Mouse (Mus musculus) T-helper 1 cell (primary cell): ENCODE results near the gene Adam8.

ENCODE experiments used
- in situ Hi-C: fragments of 300-600 bp; cut with MboI, MseI; formaldehyde crosslinking; loops from one replicate; pipeline ENCODE4 v1.15.1; 2025; ENCODE audit warnings: high pct_unique_total_duplicates

Gene Adam8

GRCm38 (mm10) chr7:139979011-139979719 lies 13.2 kb downstream of the Adam8 start:
- in situ Hi-C loops: loop anchor here (10.0 kb wide), 1 partner anchor 86 kb away; no protein-coding TSS in a partner anchor

DNA sequence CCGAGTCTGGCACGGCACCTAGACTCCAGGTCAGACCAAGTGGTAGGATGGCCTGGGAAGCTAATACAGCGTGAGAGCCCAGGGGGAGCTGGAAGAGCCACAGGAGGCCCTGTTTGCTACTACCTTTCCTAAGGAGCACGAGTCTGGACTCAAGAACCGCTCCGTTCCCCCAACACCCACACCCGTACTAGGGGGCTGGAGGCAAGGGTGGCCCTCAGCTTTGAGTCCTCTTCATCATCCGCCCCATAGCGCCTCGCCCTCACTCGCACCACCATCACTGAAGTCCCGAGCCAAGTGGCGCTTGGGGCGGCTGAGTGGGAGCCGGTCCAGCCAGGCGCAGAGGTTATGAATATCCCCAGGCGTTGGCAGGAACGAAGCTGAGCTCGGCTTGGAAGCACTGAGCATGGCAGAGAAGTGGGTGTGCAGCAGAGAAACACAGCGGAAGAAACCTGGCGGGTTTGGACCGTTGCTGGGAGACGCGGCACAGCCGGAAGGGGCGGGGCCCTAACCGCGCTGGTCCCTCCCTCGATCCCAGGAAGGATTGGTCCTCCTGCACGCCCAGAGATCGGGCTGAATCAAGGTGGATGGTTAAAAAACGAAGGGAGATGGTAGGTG lies 14.0 kb downstream of the Adam8 start, which contains the start of gene 6430531B16Rik:
Gene 6430531B16Rik (minus strand): TSS at position 478 of the 615 bp plus-strand sequence.
- in situ Hi-C loops: loop anchor here (10.0 kb wide), 1 partner anchor 86 kb away; no protein-coding TSS in a partner anchor

DNA sequence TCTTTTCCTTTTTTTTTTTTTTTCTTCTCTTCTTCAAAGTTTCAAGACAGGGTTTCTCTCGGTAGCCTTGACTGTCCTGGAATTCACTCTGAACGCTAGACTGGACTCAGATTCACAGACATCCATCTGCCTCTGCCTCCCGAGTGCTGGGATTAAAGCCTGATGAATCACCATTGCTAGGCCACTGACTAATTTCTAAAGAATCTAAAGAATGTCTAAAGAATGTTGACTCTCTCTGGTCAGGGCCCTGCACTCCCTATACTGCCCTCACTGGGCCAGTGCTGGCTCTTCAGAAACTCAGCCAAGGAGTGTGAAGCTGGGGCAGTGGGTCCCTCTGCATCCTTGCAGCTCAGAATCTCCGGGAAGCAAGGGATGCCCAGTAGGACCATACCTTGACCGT lies 16.9 kb downstream of the Adam8 start:
- in situ Hi-C loops: loop anchor here (10.0 kb wide), 1 partner anchor 89 kb away; no protein-coding TSS in a partner anchor

DNA sequence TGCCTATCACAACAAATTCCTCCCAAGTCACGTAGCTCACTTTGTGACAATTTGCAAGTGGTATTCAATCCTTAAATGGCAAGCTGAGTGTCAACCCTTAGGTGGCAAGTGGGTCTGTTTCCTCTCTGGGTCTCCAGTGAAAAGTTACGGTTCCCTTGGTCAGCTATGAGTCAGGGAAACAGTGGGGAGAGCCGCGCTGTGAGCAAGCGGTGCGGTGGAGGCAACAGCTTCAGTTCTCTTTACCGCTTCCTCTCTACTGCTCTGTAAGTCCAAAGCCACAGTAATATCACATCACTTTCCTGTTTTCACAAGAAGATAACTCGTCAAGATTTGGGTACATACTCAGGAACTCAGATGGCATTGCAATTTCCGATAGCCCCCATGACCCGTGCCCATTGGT lies 18.1 kb downstream of the Adam8 start:
- in situ Hi-C loops: loop anchor here (10.0 kb wide), 1 partner anchor 90 kb away; no protein-coding TSS in a partner anchor

DNA sequence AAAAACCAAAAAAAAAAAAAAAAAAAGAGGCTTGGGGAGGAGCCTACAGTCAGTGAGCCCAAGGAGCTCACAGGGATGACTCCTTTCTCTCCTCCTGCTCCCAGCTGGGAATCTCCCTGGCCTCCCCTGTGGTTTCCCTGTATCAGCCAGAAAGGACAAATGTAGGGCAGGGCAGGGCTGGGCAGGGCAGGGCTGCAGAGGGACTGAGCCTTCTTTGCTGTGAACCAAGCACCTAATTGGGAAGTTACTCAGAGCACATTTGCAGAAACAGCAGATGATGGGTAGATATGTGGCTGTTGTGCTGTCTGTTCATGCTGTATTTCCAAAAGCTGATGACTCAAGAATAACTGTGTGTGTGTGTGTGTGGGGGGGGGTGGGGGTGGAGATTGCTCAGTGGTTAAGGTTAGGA lies 19.4 kb downstream of the Adam8 start:
- in situ Hi-C loops: loop anchor here (10.0 kb wide), 1 partner anchor 92 kb away; no protein-coding TSS in a partner anchor

DNA sequence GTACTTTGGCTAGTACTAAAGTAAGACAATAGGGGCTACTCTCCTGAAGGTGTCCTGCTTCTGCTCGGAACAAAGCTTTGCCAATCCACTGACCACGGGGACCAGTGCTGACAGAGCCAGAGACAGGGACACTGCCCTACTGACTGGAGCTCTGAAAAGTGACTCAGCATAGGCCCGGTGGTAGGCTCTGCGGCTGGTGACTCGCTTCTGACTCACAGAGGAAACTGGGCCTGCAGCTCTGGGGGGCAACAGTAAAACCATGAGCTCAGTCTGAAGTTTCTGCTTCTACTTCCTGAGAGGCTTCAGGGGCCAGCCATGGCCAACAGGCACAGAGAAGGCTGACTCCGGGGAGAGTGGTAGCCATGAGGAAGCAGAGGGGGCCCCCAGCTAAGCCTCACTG lies 20.9 kb downstream of the Adam8 start:
- in situ Hi-C loops: loop anchor here (10.0 kb wide), 1 partner anchor 93 kb away; no protein-coding TSS in a partner anchor

- in situ Hi-C loops: loop anchor here (10.0 kb wide), 1 partner anchor 94 kb away; no protein-coding TSS in a partner anchor
These were observed 21.4 kb downstream of the Adam8 start for GRCm38 (mm10) chr7:139970979-139971378.

- in situ Hi-C loops: loop anchor here (10.0 kb wide), 1 partner anchor 94 kb away; no protein-coding TSS in a partner anchor
These were observed 22.0 kb downstream of the Adam8 start for GRCm38 (mm10) chr7:139970216-139970919.

DNA sequence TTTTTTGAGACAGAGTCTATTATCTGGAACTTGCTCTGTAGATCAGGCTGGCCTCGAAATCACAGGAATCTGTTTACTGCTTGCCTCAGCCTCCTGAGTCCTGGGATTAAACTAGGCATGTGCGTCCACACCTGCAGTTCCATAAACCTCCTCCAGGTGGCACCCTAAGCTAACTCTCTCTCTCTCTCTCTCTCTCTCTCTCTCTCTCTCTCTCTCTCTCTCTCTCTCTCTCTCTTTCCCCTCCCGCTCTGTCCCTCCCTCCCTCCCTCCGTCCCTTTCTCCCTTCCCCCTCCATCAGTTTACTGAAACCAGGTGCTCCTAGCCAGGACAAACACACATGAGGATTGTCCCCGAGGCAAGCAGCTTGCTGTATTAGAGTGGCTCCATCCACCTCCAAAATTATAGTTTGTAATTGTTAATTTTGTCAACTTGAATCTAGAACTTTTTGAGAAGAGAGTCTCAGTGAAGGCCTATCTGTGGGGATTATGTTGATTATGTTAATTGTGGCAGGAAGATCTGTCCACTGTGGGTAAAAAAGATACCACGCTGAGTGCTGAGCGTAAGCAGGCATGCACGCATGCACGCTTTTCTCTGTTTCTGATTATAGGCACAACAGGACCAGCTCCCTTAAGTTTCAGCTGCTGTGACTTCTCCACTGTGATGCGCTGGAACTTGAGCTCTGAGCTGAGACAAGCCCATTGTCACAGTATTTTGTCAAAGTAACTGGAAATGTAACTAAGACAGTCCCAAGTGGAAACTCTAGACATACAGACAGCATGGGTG lies 22.8 kb downstream of the Adam8 start:
- in situ Hi-C loops: loop anchor here (10.0 kb wide), 1 partner anchor 95 kb away; no protein-coding TSS in a partner anchor

DNA sequence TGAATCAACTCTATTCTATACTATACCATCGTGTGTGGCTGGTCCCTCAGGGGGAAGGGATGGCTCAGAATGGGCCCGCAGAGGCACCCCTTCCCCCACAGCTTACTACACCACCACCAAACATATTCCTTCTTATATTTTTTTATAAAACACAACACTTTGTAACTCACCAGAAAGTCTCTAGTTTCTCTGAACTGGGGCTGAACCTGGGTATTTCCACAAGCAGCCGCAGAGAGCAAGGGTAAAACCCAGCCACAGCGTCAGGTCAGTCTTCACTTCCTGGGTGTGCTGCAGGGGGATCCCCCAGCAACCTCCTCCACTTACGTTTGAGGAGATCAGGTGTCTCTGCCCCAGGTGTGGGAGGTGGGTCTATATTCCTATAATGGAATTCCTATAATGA lies 23.9 kb downstream of the Adam8 start:
- in situ Hi-C loops: no loop called here

DNA sequence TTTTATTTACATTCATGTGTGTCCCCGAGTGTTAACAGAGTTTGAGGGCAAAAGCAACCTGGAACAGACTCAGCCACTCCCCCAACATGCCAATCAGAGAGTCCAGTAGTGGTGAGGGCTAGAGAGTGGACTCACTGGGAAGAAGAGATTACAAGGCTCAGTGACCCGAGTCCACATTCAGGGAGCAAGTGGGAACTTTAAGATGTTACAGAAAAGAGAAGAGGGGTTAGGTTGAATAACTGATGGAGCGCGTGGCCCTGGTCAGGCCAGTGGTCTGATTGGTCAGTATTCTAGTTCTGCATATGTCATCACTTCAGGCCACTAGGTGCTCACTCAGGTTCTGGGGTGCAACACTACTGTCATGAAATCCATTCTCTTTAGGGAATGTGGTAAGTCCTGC lies 25.2 kb downstream of the Adam8 start:
- in situ Hi-C loops: no loop called here

DNA sequence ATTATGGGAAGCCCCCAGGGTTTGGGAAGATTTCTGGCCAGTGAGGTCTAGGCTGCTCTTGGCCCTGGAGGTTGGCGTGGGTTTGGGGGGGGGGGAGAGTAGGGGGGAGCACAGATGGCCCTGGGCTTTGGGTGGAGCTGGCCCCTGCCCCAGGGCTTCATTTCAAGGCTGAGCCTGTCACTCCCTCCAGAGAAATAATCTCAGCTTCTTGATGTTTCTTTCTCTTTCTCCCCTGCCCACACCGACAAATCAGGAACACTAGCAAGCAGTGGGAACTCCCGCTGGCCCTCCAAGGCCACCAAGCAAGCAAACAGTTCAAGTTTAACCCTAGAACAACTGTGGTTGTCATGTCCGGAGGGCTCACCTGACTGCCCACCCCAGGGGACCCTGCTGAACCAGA lies 28.5 kb downstream of the Adam8 start:
- in situ Hi-C loops: no loop called here

DNA sequence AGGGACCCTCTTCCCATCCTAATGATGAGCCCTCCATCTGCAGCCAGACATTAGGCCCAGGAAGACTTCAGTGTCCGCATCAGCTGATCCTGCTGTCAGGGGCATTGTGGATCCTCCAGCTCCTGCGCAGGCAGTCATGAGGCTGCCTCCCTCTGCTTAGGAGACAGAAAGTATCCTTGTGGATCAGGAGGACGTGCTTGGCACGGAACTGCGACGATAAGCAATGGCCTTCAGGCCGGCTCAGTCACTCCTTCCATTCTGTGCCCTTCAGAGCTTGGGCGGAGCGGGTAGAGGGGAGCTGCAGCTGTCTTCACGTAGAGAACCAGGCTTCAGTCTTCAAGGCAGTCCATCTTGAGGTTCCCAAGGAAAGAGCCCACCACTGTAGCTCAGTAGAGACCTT lies 31.2 kb downstream of the Adam8 start:
- in situ Hi-C loops: no loop called here

- in situ Hi-C loops: no loop called here
These were observed 34.4 kb downstream of the Adam8 start for GRCm38 (mm10) chr7:139957958-139958357.

DNA sequence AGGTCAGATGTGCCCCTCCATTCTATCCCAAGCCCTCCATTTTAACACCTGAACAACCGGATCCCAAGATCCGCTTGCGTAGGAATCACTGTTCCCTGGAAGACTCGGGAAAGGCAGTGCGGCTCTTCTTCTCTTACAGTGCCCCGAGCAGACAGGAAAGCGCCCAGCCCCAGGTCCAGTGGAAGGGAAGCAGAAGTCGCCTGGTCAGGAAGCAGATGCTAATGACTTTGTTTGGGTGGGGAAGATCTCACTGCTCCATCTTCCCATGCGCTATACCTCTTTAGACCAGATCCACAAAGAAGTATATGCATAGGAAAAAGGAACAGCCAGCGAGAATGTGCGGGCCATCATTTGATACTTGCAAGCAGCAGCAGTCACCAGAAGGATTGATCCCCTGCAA lies 34.9 kb downstream of the Adam8 start:
- in situ Hi-C loops: no loop called here

GRCm38 (mm10) chr7:139956658-139957057 lies 35.7 kb downstream of the Adam8 start:
- in situ Hi-C loops: no loop called here

DNA sequence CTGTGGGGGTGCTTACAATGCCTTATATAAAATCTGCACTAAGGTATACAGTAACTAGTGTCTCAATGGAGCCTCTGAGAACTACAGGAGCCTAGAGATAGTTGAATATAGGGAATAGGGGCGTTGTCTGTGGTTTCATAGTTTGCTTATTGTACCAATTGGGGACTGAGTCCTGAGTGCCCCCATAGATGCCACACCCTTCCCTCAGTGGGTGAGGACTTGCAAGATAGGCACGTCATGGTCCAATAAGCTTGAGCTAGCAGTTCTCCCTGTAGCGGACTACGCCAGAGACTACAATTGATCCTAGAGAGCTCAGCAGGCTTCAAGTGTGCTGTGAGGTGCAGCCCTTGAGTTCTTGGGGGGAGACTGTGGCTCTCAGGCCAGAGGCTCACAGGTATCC lies 36.9 kb downstream of the Adam8 start:
- in situ Hi-C loops: no loop called here

- in situ Hi-C loops: no loop called here
These were observed 40.2 kb downstream of the Adam8 start for GRCm38 (mm10) chr7:139951991-139952633.

DNA sequence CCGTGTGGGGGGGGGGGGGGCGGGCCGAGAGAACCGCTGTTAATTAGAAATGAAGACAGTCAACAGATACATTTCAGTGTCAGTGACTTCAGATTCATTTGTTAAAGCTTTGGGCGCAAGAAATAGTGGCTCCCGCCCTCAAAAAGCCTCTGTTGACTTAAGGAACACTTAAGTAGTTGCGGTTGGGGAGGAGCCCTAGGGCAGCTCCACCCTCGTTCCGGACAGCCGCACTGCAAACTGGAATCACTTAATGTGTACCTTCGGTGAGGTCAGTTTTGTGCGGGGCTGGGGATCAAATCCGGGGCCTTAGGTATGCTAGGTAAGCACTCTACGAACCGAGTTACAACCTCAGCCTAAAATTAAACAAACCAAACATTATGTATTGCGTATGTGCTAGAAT lies 41.3 kb downstream of the Adam8 start:
- in situ Hi-C loops: no loop called here

DNA sequence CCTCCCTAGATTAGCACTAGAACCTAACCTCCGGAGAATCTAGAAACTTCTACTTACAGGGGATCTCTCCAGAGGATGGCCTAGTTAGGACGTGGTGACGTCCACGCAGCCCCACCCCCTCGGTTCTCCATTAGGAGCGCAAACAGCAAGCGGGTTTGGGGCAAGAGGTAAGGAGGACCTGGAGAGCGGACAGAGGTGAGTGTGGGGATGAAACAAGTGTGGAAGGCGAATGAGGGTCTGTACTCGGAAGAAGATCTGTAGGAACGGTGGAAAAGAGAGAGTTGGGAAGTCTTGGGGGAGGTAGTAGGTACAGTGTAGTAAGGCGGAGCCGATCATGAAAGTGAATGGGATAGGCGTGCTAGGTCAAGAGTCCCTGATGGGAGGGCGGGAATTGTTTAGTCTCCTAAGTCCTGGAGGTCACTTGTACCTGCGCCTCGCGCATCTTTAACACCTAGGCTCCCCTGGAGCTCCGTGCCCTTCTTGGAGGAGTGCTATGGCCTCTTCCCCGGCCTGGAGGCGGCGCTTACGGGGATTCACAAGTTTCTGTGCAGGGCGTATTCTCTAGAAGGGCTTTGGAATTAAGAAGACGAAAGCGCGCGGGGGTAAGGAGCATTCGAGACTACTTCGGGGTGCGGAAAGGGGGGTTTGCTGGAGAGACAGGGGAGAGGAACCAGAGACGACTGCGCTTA lies 41.9 kb downstream of the Adam8 start:
- in situ Hi-C loops: no loop called here
